Mouse (Mus musculus): ENCODE measurements around the gene Entpd2. TPM values are rescaled to one million over a fixed set of nuclear protein-coding genes. Genes with fewer than 3 reads are reported as not detected.

The Entpd2 gene
- polyA plus RNA-seq, 1 experiment = 15.8 TPM

- H3K27ac ChIP-seq (ENCODE audit: insufficient read depth, low read length) = no peak overlapping the region
- no peak for TF ChIP-seq CTCF (IDR thresholded peaks at IDR 0.05; ENCODE audit: extremely low read depth, insufficient read depth, low read length)
- no peak for TF ChIP-seq POLR2A (IDR thresholded peaks at IDR 0.05; ENCODE audit: extremely low read depth, insufficient read depth, low read length)
- no peaks in the 10 kb centered on the region for H3K4me1 ChIP-seq (ENCODE audit: control insufficient read depth, insufficient read depth, low read length)
- H3K4me3 ChIP-seq (ENCODE audit: insufficient read depth, low read length) = no peak overlapping the region
These were observed 32.0 kb upstream of the Entpd2 start for GRCm38 (mm10) chr2:25363478-25364178.

GRCm38 (mm10) chr2:25364313-25364712 lies 31.4 kb upstream of the Entpd2 start:
- Histone ChIP-seq H3K4me1 (ENCODE audit: control insufficient read depth, insufficient read depth, low read length) (no peaks in the 10 kb centered on the region), H3K4me3 (ENCODE audit: insufficient read depth, low read length) (peak overlapping the region; percentile 88; the same call in 1 of the 2 replicates), H3K27ac (ENCODE audit: insufficient read depth, low read length) (no peak overlapping the region)
- no peak for TF ChIP-seq POLR2A (IDR thresholded peaks at IDR 0.05; ENCODE audit: extremely low read depth, insufficient read depth, low read length)
- TF ChIP-seq CTCF (IDR thresholded peaks at IDR 0.05; ENCODE audit: extremely low read depth, insufficient read depth, low read length) = no peak

- no peaks in the 10 kb centered on the region for H3K4me1 ChIP-seq (ENCODE audit: control insufficient read depth, insufficient read depth, low read length)
- H3K4me3 ChIP-seq (ENCODE audit: insufficient read depth, low read length) = peak overlapping the region; percentile 88
- TF ChIP-seq CTCF (IDR thresholded peaks at IDR 0.05; ENCODE audit: extremely low read depth, insufficient read depth, low read length) (no peak), POLR2A (IDR thresholded peaks at IDR 0.05; ENCODE audit: extremely low read depth, insufficient read depth, low read length) (no peak)
- H3K27ac ChIP-seq (ENCODE audit: insufficient read depth, low read length) = no peak overlapping the region
These were observed 30.9 kb upstream of the Entpd2 start for GRCm38 (mm10) chr2:25364761-25365090.

- peak within 1 kb of the TSS; percentile 88 for H3K4me3 ChIP-seq (ENCODE audit: insufficient read depth, low read length)
- TF ChIP-seq CTCF (IDR thresholded peaks at IDR 0.05; ENCODE audit: extremely low read depth, insufficient read depth, low read length) (no peak), POLR2A (IDR thresholded peaks at IDR 0.05; ENCODE audit: extremely low read depth, insufficient read depth, low read length) (peak; percentile 68; the same call in 1 of the 2 replicates)
- H3K27ac ChIP-seq (ENCODE audit: insufficient read depth, low read length) = no peak within 1 kb of the TSS
- no peaks in the 10 kb centered on the region for H3K4me1 ChIP-seq (ENCODE audit: control insufficient read depth, insufficient read depth, low read length)
These were observed 30.4 kb upstream of the Entpd2 start, which contains the start of gene Uap1l1 for GRCm38 (mm10) chr2:25365091-25365761. Uap1l1 (minus strand) TSS chr2:25365682.

- no peak overlapping the region for H3K4me3 ChIP-seq (ENCODE audit: insufficient read depth, low read length)
- no peak overlapping the region for H3K27ac ChIP-seq (ENCODE audit: insufficient read depth, low read length)
- TF ChIP-seq CTCF (IDR thresholded peaks at IDR 0.05; ENCODE audit: extremely low read depth, insufficient read depth, low read length) = no peak
- TF ChIP-seq POLR2A (IDR thresholded peaks at IDR 0.05; ENCODE audit: extremely low read depth, insufficient read depth, low read length) = no peak
- no peaks in the 10 kb centered on the region for H3K4me1 ChIP-seq (ENCODE audit: control insufficient read depth, insufficient read depth, low read length)
These were observed 25.7 kb upstream of the Entpd2 start for GRCm38 (mm10) chr2:25369996-25370395.

- H3K4me3 ChIP-seq (ENCODE audit: insufficient read depth, low read length) = peak within 1 kb of the TSS; percentile 43
- H3K27ac ChIP-seq (ENCODE audit: insufficient read depth, low read length) = no peak within 1 kb of the TSS
- TF ChIP-seq POLR2A (IDR thresholded peaks at IDR 0.05; ENCODE audit: extremely low read depth, insufficient read depth, low read length) (peak; percentile 65; the same call in 1 of the 2 replicates), CTCF (IDR thresholded peaks at IDR 0.05; ENCODE audit: extremely low read depth, insufficient read depth, low read length) (no peak)
- H3K4me1 ChIP-seq (ENCODE audit: control insufficient read depth, insufficient read depth, low read length) = no peaks in the 10 kb centered on the region
These were observed 23.7 kb upstream of the Entpd2 start, which contains the start of gene Sapcd2 for GRCm38 (mm10) chr2:25371764-25372643. Sapcd2 (plus strand) TSS chr2:25372321.

- Histone ChIP-seq H3K4me3 (ENCODE audit: insufficient read depth, low read length) (peak overlapping the region; percentile 43), H3K27ac (ENCODE audit: insufficient read depth, low read length) (no peak overlapping the region), H3K4me1 (ENCODE audit: control insufficient read depth, insufficient read depth, low read length) (no peaks in the 10 kb centered on the region)
- no peak for TF ChIP-seq POLR2A (IDR thresholded peaks at IDR 0.05; ENCODE audit: extremely low read depth, insufficient read depth, low read length)
- TF ChIP-seq CTCF (IDR thresholded peaks at IDR 0.05; ENCODE audit: extremely low read depth, insufficient read depth, low read length) = no peak
These were observed 22.9 kb upstream of the Entpd2 start for GRCm38 (mm10) chr2:25372644-25373391.

- no peak overlapping the region for H3K4me3 ChIP-seq (ENCODE audit: insufficient read depth, low read length)
- H3K27ac ChIP-seq (ENCODE audit: insufficient read depth, low read length) = no peak overlapping the region
- H3K4me1 ChIP-seq (ENCODE audit: control insufficient read depth, insufficient read depth, low read length) = no peaks in the 10 kb centered on the region
- TF ChIP-seq CTCF (IDR thresholded peaks at IDR 0.05; ENCODE audit: extremely low read depth, insufficient read depth, low read length) (no peak), POLR2A (IDR thresholded peaks at IDR 0.05; ENCODE audit: extremely low read depth, insufficient read depth, low read length) (no peak)
These were observed 22.2 kb upstream of the Entpd2 start for GRCm38 (mm10) chr2:25373431-25373830.

GRCm38 (mm10) chr2:25376589-25376988 lies 19.1 kb upstream of the Entpd2 start:
- Histone ChIP-seq H3K27ac (ENCODE audit: insufficient read depth, low read length) (no peak overlapping the region), H3K4me1 (ENCODE audit: control insufficient read depth, insufficient read depth, low read length) (no peaks in the 10 kb centered on the region), H3K4me3 (ENCODE audit: insufficient read depth, low read length) (no peak overlapping the region)
- TF ChIP-seq POLR2A (IDR thresholded peaks at IDR 0.05; ENCODE audit: extremely low read depth, insufficient read depth, low read length) (no peak), CTCF (IDR thresholded peaks at IDR 0.05; ENCODE audit: extremely low read depth, insufficient read depth, low read length) (peak; percentile 85)
